Mouse (Mus musculus): Measurements from ENCODE around the gene Tnfaip2.

GRCm38 (mm10) chr12:111425258-111425657, 17.0 kb upstream of the Tnfaip2 start:
- TF ChIP-seq CTCF (IDR thresholded peaks at IDR 0.05; ENCODE audit: extremely low read depth, insufficient read depth, insufficient read length, insufficient replicate concordance), result peak; percentile 42; the same call in 1 of the 2 replicates
- no peak for TF ChIP-seq POLR2A (IDR thresholded peaks at IDR 0.05; ENCODE audit: low read depth, low read length)

Measured in spleen, adult 2 months (tissue).